Mouse (Mus musculus): ENCODE data around the gene Htra1. TPM values are rescaled to one million over a fixed set of nuclear protein-coding genes. Genes with fewer than 3 reads are reported as not detected.
A peak's percentile ranks its signal among the peaks of the same experiment; 100 is the strongest.

Gene Htra1
- polyA plus RNA-seq, 1 experiment from 2014 or later, result 29.9 TPM

GRCm38 (mm10) chr7:130985716-130986115 is 49.8 kb downstream of the Htra1 start:
- no peak overlapping the region for H3K4me3 ChIP-seq
- no peak for ATAC-seq (ENCODE audit: insufficient number of reproducible peaks, insufficient read depth, low FRiP score, low TSS enrichment, low read depth)
- H3K9ac ChIP-seq, result no peak overlapping the region
- peaks cover 22% of the 10 kb centered on the region for H3K4me1 ChIP-seq
- 90% methylated on average over 3 of the region's 3 CpGs for WGBS
- H3K27ac ChIP-seq, result no peak overlapping the region
- no peak overlapping the region for H3K4me2 ChIP-seq
- no peaks in the 10 kb centered on the region for H3K36me3 ChIP-seq
- no peaks in the 10 kb centered on the region for H3K27me3 ChIP-seq
- no peaks in the 10 kb centered on the region for H3K9me3 ChIP-seq

GRCm38 (mm10) chr7:130988146-130988545 is 52.2 kb downstream of the Htra1 start:
- Histone ChIP-seq H3K4me1 (peaks cover 13% of the 10 kb centered on the region), H3K4me2 (no peak overlapping the region), H3K9ac (no peak overlapping the region), H3K27me3 (no peaks in the 10 kb centered on the region), H3K27ac (peak overlapping the region; percentile 28; the same call in 1 of the 2 replicates), H3K36me3 (no peaks in the 10 kb centered on the region), H3K4me3 (no peak overlapping the region), H3K9me3 (no peaks in the 10 kb centered on the region)
- 43% methylated on average over 5 of the region's 5 CpGs for WGBS
- ATAC-seq (ENCODE audit: insufficient number of reproducible peaks, insufficient read depth, low FRiP score, low TSS enrichment, low read depth), result no peak

DNA sequence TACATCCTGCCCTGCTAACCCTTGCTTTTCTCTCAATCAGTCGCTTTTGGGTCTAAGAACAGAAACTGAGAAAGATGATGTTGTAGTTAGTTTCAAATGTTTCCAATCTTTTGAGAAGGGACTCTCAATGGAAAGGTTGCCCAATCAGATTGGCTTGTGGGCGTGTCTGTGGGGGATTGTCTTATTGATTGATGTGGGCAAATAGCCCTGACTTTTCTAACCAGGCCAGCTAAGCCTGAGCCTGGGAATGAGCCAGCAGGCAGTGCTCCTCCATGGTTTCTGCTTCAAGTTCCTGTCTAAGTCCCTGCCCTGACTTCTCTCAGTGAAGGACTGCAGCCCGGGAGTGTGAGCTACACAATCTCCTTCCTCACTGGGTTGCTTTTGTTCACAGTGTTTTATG is 53.5 kb downstream of the Htra1 start:
- no peak for ATAC-seq (ENCODE audit: insufficient number of reproducible peaks, insufficient read depth, low FRiP score, low TSS enrichment, low read depth)
- Histone ChIP-seq H3K9me3 (no peaks in the 10 kb centered on the region), H3K27ac (no peak overlapping the region), H3K4me3 (no peak overlapping the region), H3K9ac (no peak overlapping the region), H3K4me2 (no peak overlapping the region), H3K4me1 (peaks cover 10% of the 10 kb centered on the region), H3K36me3 (no peaks in the 10 kb centered on the region), H3K27me3 (no peaks in the 10 kb centered on the region)
- 62% methylated on average over 3 of the region's 3 CpGs for WGBS

GRCm38 (mm10) chr7:130991174-130991789 is 55.4 kb downstream of the Htra1 start:
- no peaks in the 10 kb centered on the region for H3K36me3 ChIP-seq
- ATAC-seq (ENCODE audit: insufficient number of reproducible peaks, insufficient read depth, low FRiP score, low TSS enrichment, low read depth), result no peak
- no peaks in the 10 kb centered on the region for H3K27me3 ChIP-seq
- peaks cover 10% of the 10 kb centered on the region for H3K4me1 ChIP-seq
- H3K9ac ChIP-seq, result no peak overlapping the region
- H3K9me3 ChIP-seq, result no peaks in the 10 kb centered on the region
- no peak overlapping the region for H3K27ac ChIP-seq
- no peak overlapping the region for H3K4me2 ChIP-seq
- H3K4me3 ChIP-seq, result no peak overlapping the region
- 81% methylated on average over 13 of the region's 13 CpGs for WGBS

DNA sequence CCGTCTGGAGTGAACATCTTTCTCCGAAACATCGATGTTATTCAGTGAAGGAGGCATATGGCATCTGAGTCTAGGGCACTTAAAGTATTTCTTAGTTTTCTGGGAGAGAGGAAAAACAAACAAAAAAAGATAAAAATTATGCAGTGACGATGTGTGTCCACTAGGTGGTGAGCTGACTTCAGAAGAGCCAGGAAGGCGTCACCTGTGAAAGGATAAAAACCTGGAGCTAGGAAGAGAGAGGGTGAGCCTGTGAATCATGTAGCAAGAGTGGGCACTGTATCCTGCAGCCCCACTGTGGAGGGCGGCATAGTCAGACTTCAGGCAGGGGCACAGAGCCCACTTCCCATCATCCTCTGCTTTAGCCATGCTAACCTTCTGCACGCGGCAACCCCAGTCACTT is 58.0 kb downstream of the Htra1 start:
- no peak for ATAC-seq (ENCODE audit: insufficient number of reproducible peaks, insufficient read depth, low FRiP score, low TSS enrichment, low read depth)
- H3K27ac ChIP-seq, result no peak overlapping the region
- 46% methylated on average over 8 of the region's 8 CpGs for WGBS
- no peak overlapping the region for H3K4me3 ChIP-seq
- H3K27me3 ChIP-seq, result no peaks in the 10 kb centered on the region
- H3K4me2 ChIP-seq, result no peak overlapping the region
- H3K9me3 ChIP-seq, result no peaks in the 10 kb centered on the region
- no peaks in the 10 kb centered on the region for H3K36me3 ChIP-seq
- no peaks in the 10 kb centered on the region for H3K4me1 ChIP-seq
- no peak overlapping the region for H3K9ac ChIP-seq

GRCm38 (mm10) chr7:131001976-131002726 is 66.2 kb downstream of the Htra1 start:
- no peak overlapping the region for H3K9ac ChIP-seq
- no peak for ATAC-seq (ENCODE audit: insufficient number of reproducible peaks, insufficient read depth, low FRiP score, low TSS enrichment, low read depth)
- no peaks in the 10 kb centered on the region for H3K4me1 ChIP-seq
- WGBS, result 88% methylated on average over 12 of the region's 12 CpGs
- H3K27ac ChIP-seq, result no peak overlapping the region
- no peaks in the 10 kb centered on the region for H3K36me3 ChIP-seq
- H3K27me3 ChIP-seq, result no peaks in the 10 kb centered on the region
- peaks cover 14% of the 10 kb centered on the region for H3K9me3 ChIP-seq
- no peak overlapping the region for H3K4me3 ChIP-seq
- H3K4me2 ChIP-seq, result no peak overlapping the region

DNA sequence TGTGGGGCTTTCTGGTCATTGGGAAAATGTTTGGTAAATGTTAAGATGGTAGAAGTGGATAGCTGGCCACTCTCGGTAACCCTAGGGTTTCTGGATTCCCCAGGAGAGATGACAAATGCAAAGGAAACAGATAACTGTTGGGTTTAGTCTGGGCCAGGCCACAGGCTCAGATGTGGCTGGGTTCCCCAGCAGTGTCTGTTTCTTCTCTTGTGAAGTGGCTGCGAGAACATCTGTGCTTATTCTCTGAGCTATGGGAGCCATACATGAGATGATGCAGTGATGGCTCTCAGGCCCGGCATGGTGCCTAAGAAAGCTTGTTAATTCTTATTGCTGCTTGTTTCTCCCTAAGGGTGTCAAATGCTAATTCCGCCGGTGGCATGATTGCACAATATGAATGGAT is 68.2 kb downstream of the Htra1 start:
- no peak overlapping the region for H3K9ac ChIP-seq
- H3K4me3 ChIP-seq, result no peak overlapping the region
- no peaks in the 10 kb centered on the region for H3K27me3 ChIP-seq
- WGBS, result 88% methylated on average over 5 of the region's 5 CpGs
- no peak overlapping the region for H3K4me2 ChIP-seq
- no peaks in the 10 kb centered on the region for H3K36me3 ChIP-seq
- ATAC-seq (ENCODE audit: insufficient number of reproducible peaks, insufficient read depth, low FRiP score, low TSS enrichment, low read depth), result no peak
- no peaks in the 10 kb centered on the region for H3K4me1 ChIP-seq
- H3K27ac ChIP-seq, result no peak overlapping the region
- H3K9me3 ChIP-seq, result peaks cover 14% of the 10 kb centered on the region

DNA sequence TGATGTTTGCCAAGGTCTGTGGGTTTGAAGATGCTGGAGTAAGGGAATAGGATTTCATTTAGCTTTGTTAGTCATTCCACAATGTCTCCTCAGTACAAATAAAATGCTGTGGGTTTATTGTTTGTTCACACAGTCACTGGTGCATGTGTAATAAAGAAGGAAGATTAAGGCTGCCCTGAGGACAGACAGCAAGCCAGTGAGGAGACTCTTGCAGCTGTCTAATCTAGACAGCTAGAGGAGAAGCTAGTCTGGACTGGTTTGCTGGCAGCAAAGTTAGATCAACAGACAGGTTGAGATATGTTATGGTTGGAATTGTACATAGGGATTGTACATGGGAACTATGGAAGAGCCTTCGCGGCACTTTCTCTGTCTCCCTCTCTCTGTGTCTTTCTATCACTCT is 71.3 kb downstream of the Htra1 start:
- H3K4me3 ChIP-seq, result no peak overlapping the region
- no peak overlapping the region for H3K27ac ChIP-seq
- 84% methylated on average over 2 of the region's 2 CpGs for WGBS
- ATAC-seq (ENCODE audit: insufficient number of reproducible peaks, insufficient read depth, low FRiP score, low TSS enrichment, low read depth), result no peak
- H3K4me1 ChIP-seq, result no peaks in the 10 kb centered on the region
- H3K4me2 ChIP-seq, result no peak overlapping the region
- no peak overlapping the region for H3K9ac ChIP-seq
- peaks cover 14% of the 10 kb centered on the region for H3K9me3 ChIP-seq
- no peaks in the 10 kb centered on the region for H3K36me3 ChIP-seq
- H3K27me3 ChIP-seq, result no peaks in the 10 kb centered on the region

- no peak overlapping the region for H3K4me2 ChIP-seq
- no peak overlapping the region for H3K4me3 ChIP-seq
- H3K27ac ChIP-seq, result no peak overlapping the region
- no peaks in the 10 kb centered on the region for H3K36me3 ChIP-seq
- H3K9me3 ChIP-seq, result peaks cover 14% of the 10 kb centered on the region
- H3K27me3 ChIP-seq, result no peaks in the 10 kb centered on the region
- ATAC-seq (ENCODE audit: insufficient number of reproducible peaks, insufficient read depth, low FRiP score, low TSS enrichment, low read depth), result no peak
- H3K9ac ChIP-seq, result no peak overlapping the region
- 85% methylated on average over 5 of the region's 5 CpGs for WGBS
- no peaks in the 10 kb centered on the region for H3K4me1 ChIP-seq
Observed at GRCm38 (mm10) chr7:131009178-131009577, 73.3 kb downstream of the Htra1 start.

DNA sequence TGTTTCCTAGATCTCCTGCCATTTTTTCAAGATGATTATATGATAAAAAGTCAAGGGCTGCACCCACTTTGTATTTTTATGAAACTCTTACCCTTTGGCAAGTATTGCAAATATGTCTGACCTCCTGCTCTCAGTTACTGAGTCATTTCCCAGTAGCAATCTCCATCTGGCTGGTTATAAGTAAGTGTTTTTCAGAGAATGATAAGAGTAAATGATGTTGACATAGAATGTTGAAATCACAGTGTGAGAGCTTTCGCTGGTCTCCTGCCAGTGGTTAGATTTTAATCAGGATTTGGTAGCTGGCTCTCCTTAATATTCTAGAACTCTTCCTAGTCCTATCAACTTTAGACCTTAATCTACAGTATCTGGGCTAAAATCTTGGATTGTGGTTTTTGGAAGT is 76.0 kb downstream of the Htra1 start:
- Histone ChIP-seq H3K4me2 (no peak overlapping the region), H3K9ac (no peak overlapping the region), H3K4me3 (no peak overlapping the region), H3K27me3 (no peaks in the 10 kb centered on the region), H3K4me1 (no peaks in the 10 kb centered on the region), H3K9me3 (peaks cover 3% of the 10 kb centered on the region; the same call in 1 of the 2 replicates), H3K27ac (no peak overlapping the region), H3K36me3 (no peaks in the 10 kb centered on the region)
- WGBS, result 70% methylated on average over 1 of the region's 1 CpGs
- ATAC-seq (ENCODE audit: insufficient number of reproducible peaks, insufficient read depth, low FRiP score, low TSS enrichment, low read depth), result no peak

- no peak overlapping the region for H3K9ac ChIP-seq
- peaks cover 6% of the 10 kb centered on the region; the same call in 1 of the 2 replicates for H3K9me3 ChIP-seq
Observed at GRCm38 (mm10) chr7:131019181-131019580, 83.3 kb downstream of the Htra1 start.

DNA sequence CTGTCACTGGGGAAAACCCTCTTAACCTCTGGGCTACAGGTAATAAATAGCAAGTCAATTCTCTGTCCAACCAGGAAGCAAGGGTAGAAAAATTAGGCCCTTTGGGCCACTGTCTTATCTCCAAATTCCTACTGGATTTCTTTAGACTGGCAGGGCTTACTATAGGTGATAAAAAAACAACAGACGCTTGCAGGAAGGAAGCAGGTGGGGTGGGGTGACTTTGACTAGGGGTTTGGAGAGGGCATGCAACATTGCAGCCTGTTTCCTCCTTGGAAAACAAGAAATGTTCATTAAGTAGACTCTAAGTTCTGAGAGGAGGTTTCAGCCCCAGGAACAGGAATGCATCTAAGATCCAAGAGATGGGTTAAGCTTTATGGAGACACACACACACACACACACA is 88.9 kb downstream of the Htra1 start:
- 67% methylated on average over 1 of the region's 1 CpGs for WGBS
- Histone ChIP-seq H3K36me3 (no peaks in the 10 kb centered on the region), H3K27ac (no peak overlapping the region), H3K9ac (no peak overlapping the region), H3K27me3 (no peaks in the 10 kb centered on the region), H3K4me2 (no peak overlapping the region), H3K4me1 (no peaks in the 10 kb centered on the region), H3K4me3 (no peak overlapping the region), H3K9me3 (no peaks in the 10 kb centered on the region)
- ATAC-seq (ENCODE audit: insufficient number of reproducible peaks, insufficient read depth, low FRiP score, low TSS enrichment, low read depth), result no peak

More at GRCm38 (mm10) chr7:131019181-131019580, 83.3 kb downstream of the Htra1 start:
- H3K4me3 ChIP-seq, result no peak overlapping the region
- no peaks in the 10 kb centered on the region for H3K27me3 ChIP-seq
- 83% methylated on average over 2 of the region's 2 CpGs for WGBS
- no peaks in the 10 kb centered on the region for H3K36me3 ChIP-seq
- no peak for ATAC-seq (ENCODE audit: insufficient number of reproducible peaks, insufficient read depth, low FRiP score, low TSS enrichment, low read depth)
- H3K4me1 ChIP-seq, result no peaks in the 10 kb centered on the region
- H3K4me2 ChIP-seq, result no peak overlapping the region
- H3K27ac ChIP-seq, result no peak overlapping the region

All from embryonic facial prominence, embryonic 13.5 days (tissue).